Comparison of ENCODE assay signal across 19 mouse cellular contexts in genomic region chr1:135697462-135697861, GRCm38 (mm10). TPM values are rescaled to one million over a fixed set of nuclear protein-coding genes. Genes with fewer than 3 reads are reported as not detected.
DNase-seq lines count a peak whose midpoint lies in the region; ATAC-seq and TF ChIP-seq lines count a peak whose summit lies in the region.
"Had no signal": no experiment of that assay in that cellular context is flagged by ENCODE, and none has a peak within 500 bp of the region (broad histone marks: within the 10 kb centered on the region; RNA-seq: fewer than 3 reads in every experiment).

No protein-coding gene starts in this region.

- H3K4me2 ChIP-seq in heart, postnatal 0 days (ENCODE audit: low read depth, low read length), result no peak overlapping the region
- H3K4me2 ChIP-seq in liver, embryonic 14.5 days (ENCODE audit: low read depth), result no peak overlapping the region
- no peak overlapping the region for H3K4me2 ChIP-seq in liver, embryonic 11.5 days
- no peak overlapping the region for H3K4me2 ChIP-seq in CH12.LX (ENCODE audit: insufficient read depth, low read depth, poor library complexity, severe bottlenecking)
- H3K4me2 ChIP-seq: heart, embryonic 11.5 days; liver, embryonic 12.5 days had no signal

- no peak for TF ChIP-seq RAD21 in CH12.LX (IDR thresholded peaks at IDR 0.05; ENCODE audit: low read depth, low read length)

- peaks cover 5% of the 10 kb centered on the region; the same call in 1 of the 2 replicates for H3K4me1 ChIP-seq in heart, postnatal 0 days (ENCODE audit: control insufficient read depth, insufficient read depth)
- H3K4me1 ChIP-seq in liver, embryonic 14.5 days (replicated peaks; ENCODE audit: control insufficient read depth in 2 of 2, insufficient read depth in 2 of 2, low read length in 1 of 2), result peaks cover 6 to 7% of the 10 kb centered on the region in 2 experiments
- H3K4me1 ChIP-seq in liver, embryonic 11.5 days (replicated peaks; ENCODE audit: control insufficient read depth, insufficient read depth, low read length), result peaks cover 23% of the 10 kb centered on the region
- 0 out of 4 replicates have a peak, but pooled peaks cover 0 to 2% of the 10 kb centered on the region in 2 experiments for H3K4me1 ChIP-seq in CH12.LX (ENCODE audit: control insufficient read depth in 1 of 2, insufficient read depth in 2 of 2)
- H3K4me1 ChIP-seq in cortical plate, adult 2 months (ENCODE audit: control insufficient read depth, insufficient read depth, low read length), result peaks cover 2% of the 10 kb centered on the region

- ATAC-seq in heart, postnatal 0 days (ENCODE audit: insufficient read depth, low read depth), result no peak
- ATAC-seq in liver, embryonic 14.5 days (ENCODE audit: insufficient read depth), result no peak
- no peak for ATAC-seq in liver, embryonic 11.5 days (replicated peaks; ENCODE audit: low FRiP score)
- ATAC-seq: forebrain, embryonic 16.5 days; liver, embryonic 12.5 days; midbrain, embryonic 16.5 days had no signal

- in situ Hi-C loops in CH12.LX (cut with MboI; ENCODE audit: low pct_ligation_motif_present, low pct_unique_long_range_greater_than_20kb, low sequenced_read_pairs), result no loop called here

- H3K79me2 ChIP-seq in CH12.LX (replicated peaks; ENCODE audit: control insufficient read depth, extremely low read depth, insufficient read depth, poor library complexity, severe bottlenecking), result no peaks in the 10 kb centered on the region

- no peaks in the 10 kb centered on the region for H3K27me3 ChIP-seq in heart, postnatal 0 days (ENCODE audit: control insufficient read depth, insufficient read depth, low read length)
- H3K27me3 ChIP-seq in liver, embryonic 14.5 days (ENCODE audit: control insufficient read depth, insufficient read depth, low read length), result no peaks in the 10 kb centered on the region; the same call in 1 of the 2 replicates
- peaks cover 6% of the 10 kb centered on the region; the same call in 1 of the 2 replicates for H3K27me3 ChIP-seq in liver, embryonic 11.5 days (replicated peaks; ENCODE audit: control insufficient read depth, insufficient read depth, low read length)
- peaks cover 65% of the 10 kb centered on the region for H3K27me3 ChIP-seq in CH12.LX (replicated peaks)
- H3K27me3 ChIP-seq: megakaryocyte, embryonic 14.5 days had no signal

- H3K27ac ChIP-seq in heart, postnatal 0 days (ENCODE audit: low read depth), result no peak overlapping the region
- H3K27ac ChIP-seq in liver, embryonic 14.5 days, result no peak overlapping the region
- H3K27ac ChIP-seq in liver, embryonic 11.5 days (ENCODE audit: low read depth, low read length), result no peak overlapping the region
- H3K27ac ChIP-seq in CH12.LX (ENCODE audit: insufficient read depth, low read depth), result no peak overlapping the region
- H3K27ac ChIP-seq in cortical plate, adult 2 months (ENCODE audit: insufficient read depth, low read length), result no peak overlapping the region
- H3K27ac ChIP-seq: hindbrain, embryonic 12.5 days; liver, embryonic 12.5 days had no signal

- no peaks in the 10 kb centered on the region for H3K9me3 ChIP-seq in heart, postnatal 0 days (replicated peaks; ENCODE audit: control insufficient read depth, low read length)
- H3K9me3 ChIP-seq in liver, embryonic 14.5 days (ENCODE audit: control insufficient read depth, low read length), result no peaks in the 10 kb centered on the region
- H3K9me3 ChIP-seq in liver, embryonic 11.5 days (ENCODE audit: control insufficient read depth, low read length), result no peaks in the 10 kb centered on the region
- H3K9me3 ChIP-seq in CH12.LX (replicated peaks; ENCODE audit: low read length), result peaks cover 4% of the 10 kb centered on the region
- H3K9me3 ChIP-seq: hindbrain, embryonic 12.5 days; liver, embryonic 12.5 days; megakaryocyte, embryonic 14.5 days had no signal

- TF ChIP-seq CTCF in heart, postnatal 0 days (IDR thresholded peaks at IDR 0.05; ENCODE audit: low read depth), result 0 out of 2 replicates have a peak, but pooled peaks have one; percentile 6
- TF ChIP-seq CTCF in liver, embryonic 14.5 days (IDR thresholded peaks at IDR 0.05; ENCODE audit: low read depth), result 0 out of 2 replicates have a peak, but pooled peaks have one; percentile 32
- peak in 1 of 2 experiments; percentile 44; a peak in 2 of 4 replicates for TF ChIP-seq CTCF in CH12.LX (conservative IDR thresholded peaks at IDR 0.05 in 1 of 2, IDR thresholded peaks at IDR 0.05 in 1 of 2; ENCODE audit: low read depth in 2 of 2, low read length in 2 of 2)
- TF ChIP-seq CTCF in cortical plate, adult 2 months (IDR thresholded peaks at IDR 0.05; ENCODE audit: extremely low read depth, insufficient read depth, low read length), result 0 out of 2 replicates have a peak, but pooled peaks have one; percentile 3

- no peak overlapping the region for H3K9ac ChIP-seq in heart, postnatal 0 days (replicated peaks; ENCODE audit: low read depth, low read length)
- H3K9ac ChIP-seq in liver, embryonic 14.5 days (replicated peaks), result no peak overlapping the region
- H3K9ac ChIP-seq in liver, embryonic 11.5 days (ENCODE audit: low read depth, low read length), result no peak overlapping the region
- no peak overlapping the region for H3K9ac ChIP-seq in CH12.LX (ENCODE audit: insufficient read depth, low read depth)
- H3K9ac ChIP-seq: embryonic facial prominence, embryonic 13.5 days; hindbrain, embryonic 12.5 days; liver, embryonic 12.5 days had no signal

- 71% methylated on average over 4 of the region's 4 CpGs for WGBS in heart, postnatal 0 days
- WGBS in liver, embryonic 14.5 days (ENCODE audit: insufficient replicate concordance), result 58% methylated on average over 4 of the region's 4 CpGs
- WGBS in liver, embryonic 11.5 days, result 77% methylated on average over 4 of the region's 4 CpGs

- dilution Hi-C loops in CH12.LX (cut with MboI; ENCODE audit: extremely low pct_ligation_motif_present, extremely low pct_unique_long_range_greater_than_20kb, low sequenced_read_pairs), result no loop called here

- no peak overlapping the region for H3K4me3 ChIP-seq in heart, postnatal 0 days (ENCODE audit: low read depth, low read length)
- H3K4me3 ChIP-seq in liver, embryonic 14.5 days (ENCODE audit: insufficient read depth in 1 of 2, low read depth in 2 of 2, low read length in 2 of 2), result no peak overlapping the region
- no peak overlapping the region for H3K4me3 ChIP-seq in liver, embryonic 11.5 days (ENCODE audit: low read depth, low read length)
- H3K4me3 ChIP-seq in CH12.LX (replicated peaks in 1 of 3; ENCODE audit: low read depth in 2 of 3, low read length in 2 of 3, poor library complexity in 1 of 3), result no peak overlapping the region
- no peak overlapping the region for H3K4me3 ChIP-seq in cortical plate, adult 2 months (ENCODE audit: insufficient read depth, low read length)
- H3K4me3 ChIP-seq: embryonic facial prominence, embryonic 13.5 days; hindbrain, embryonic 12.5 days; liver, embryonic 12.5 days; megakaryocyte, embryonic 14.5 days had no signal

- TF ChIP-seq POLR2A in CH12.LX (IDR thresholded peaks at IDR 0.05; ENCODE audit: low read depth, low read length), result no peak
- TF ChIP-seq POLR2A in cortical plate, adult 2 months (IDR thresholded peaks at IDR 0.05; ENCODE audit: extremely low read depth, insufficient read depth, low read length), result no peak

- no peaks in the 10 kb centered on the region for H3K36me3 ChIP-seq in heart, postnatal 0 days (replicated peaks; ENCODE audit: control insufficient read depth, insufficient read depth, low read length)
- H3K36me3 ChIP-seq in liver, embryonic 14.5 days (replicated peaks; ENCODE audit: control insufficient read depth, insufficient read depth, low read depth), result no peaks in the 10 kb centered on the region
- no peaks in the 10 kb centered on the region for H3K36me3 ChIP-seq in liver, embryonic 11.5 days (ENCODE audit: control insufficient read depth, insufficient read depth, low read length)
- H3K36me3 ChIP-seq in CH12.LX (replicated peaks in 1 of 2; ENCODE audit: control insufficient read depth in 1 of 2, insufficient read depth in 1 of 2, low read length in 1 of 2), result no peaks in the 10 kb centered on the region
- H3K36me3 ChIP-seq: embryonic facial prominence, embryonic 13.5 days; hindbrain, embryonic 12.5 days; liver, embryonic 12.5 days had no signal

- intact Hi-C loops in left cerebral cortex, postnatal 25 days (cut with DNase I), result no loop called here

- no peak for DNase-seq in heart, postnatal 0 days (ENCODE audit: low spot score)
- no peak for DNase-seq in heart, adult 8-10 months (ENCODE audit: low spot score)
- no peak for DNase-seq in liver, embryonic 14.5 days (ENCODE audit: low read depth in 3 of 3, low spot score in 3 of 3)
- no peak for DNase-seq in liver, embryonic 11.5 days (ENCODE audit: low spot score)
- DNase-seq in CH12.LX (ENCODE audit: extremely low read depth), result no peak
- DNase-seq in ovary, adult 18-20 months (ENCODE audit: low spot score), result no peak
- no peak for DNase-seq in left cerebral cortex, postnatal 25 days (ENCODE audit: low spot score in 2 of 2)
- DNase-seq: adrenal gland, adult 8-10 months; cerebellum, adult 9-11 months; gastrocnemius, postnatal 36 days; thymus, adult 18-20 months had no signal

- TF ChIP-seq EP300 in heart, postnatal 0 days (IDR thresholded peaks at IDR 0.05; ENCODE audit: low read depth), result no peak
- TF ChIP-seq EP300 in liver, embryonic 14.5 days (IDR thresholded peaks at IDR 0.05; ENCODE audit: low read depth), result no peak
- TF ChIP-seq EP300 in CH12.LX (IDR thresholded peaks at IDR 0.05; ENCODE audit: low read length), result no peak

TF ChIP-seq in CH12.LX, 34 proteins besides CTCF, POLR2A, EP300 and RAD21:
- TF ChIP-seq USF2 (conservative IDR thresholded peaks at IDR 0.05; ENCODE audit: low read depth, low read length) (no peak), BHLHE40 (IDR thresholded peaks at IDR 0.05; ENCODE audit: low read depth, low read length) (0 out of 2 replicates have a peak, but pooled peaks have one; percentile 10), MAFK (IDR thresholded peaks at IDR 0.05; ENCODE audit: insufficient replicate concordance, low read length) (no peak), ZNF384 (IDR thresholded peaks at IDR 0.05; ENCODE audit: low read depth, low read length) (no peak)

RNA-seq across cellular contexts. Expression of gene Csrp1, which starts 22.4 kb away (rescaled TPM):
- 529 and 840 TPM in 2 replicates for total RNA-seq in heart, postnatal 0 days (2014; rRNA removed; ENCODE audit: low replicate concordance)
- polyA plus RNA-seq in heart, postnatal 0 days (2015; fragmentation: Nextera tagmentation; extraction: Ambion mirVana), result 128 and 145 TPM in 2 replicates
- total RNA-seq in heart, adult 8-10 months (2022), result 10 to 100 TPM; 36.0 to 45.8 (median 40.9) TPM
- polyA plus RNA-seq in liver, embryonic 14.5 days (2012; rRNA removed), result 35.7 and 38.2 TPM in 2 replicates
- polyA plus RNA-seq in liver, embryonic 14.5 days (2014; fragmentation: Nextera tagmentation; extraction: Ambion mirVana), result 33.8 and 34.7 TPM in 2 replicates
- 65.6 and 71.8 TPM in 2 replicates for polyA plus RNA-seq in liver, embryonic 11.5 days (2014; fragmentation: Nextera tagmentation; extraction: Ambion mirVana)
- total RNA-seq in CH12.LX (2012; rRNA removed), result 50.7 and 54.3 TPM in 2 replicates
- 44.7 and 49.4 TPM in 2 replicates for total RNA-seq in CH12.LX (2014; rRNA removed)
- 45.9 and 52.5 TPM in 2 replicates for polyA plus RNA-seq in CH12.LX (2012; ENCODE audit: insufficient read length, low read depth)
- polyA plus RNA-seq in cortical plate, adult 2 months (2012; rRNA removed), result 346 and 369 TPM in 2 replicates
- 100 to 1,000 TPM; 179 to 206 TPM for total RNA-seq in left cerebral cortex, postnatal 25 days (2021)
